Mouse (Mus musculus): ENCODE measurements around the gene Rbm33.

Rbm33 gene

DNA sequence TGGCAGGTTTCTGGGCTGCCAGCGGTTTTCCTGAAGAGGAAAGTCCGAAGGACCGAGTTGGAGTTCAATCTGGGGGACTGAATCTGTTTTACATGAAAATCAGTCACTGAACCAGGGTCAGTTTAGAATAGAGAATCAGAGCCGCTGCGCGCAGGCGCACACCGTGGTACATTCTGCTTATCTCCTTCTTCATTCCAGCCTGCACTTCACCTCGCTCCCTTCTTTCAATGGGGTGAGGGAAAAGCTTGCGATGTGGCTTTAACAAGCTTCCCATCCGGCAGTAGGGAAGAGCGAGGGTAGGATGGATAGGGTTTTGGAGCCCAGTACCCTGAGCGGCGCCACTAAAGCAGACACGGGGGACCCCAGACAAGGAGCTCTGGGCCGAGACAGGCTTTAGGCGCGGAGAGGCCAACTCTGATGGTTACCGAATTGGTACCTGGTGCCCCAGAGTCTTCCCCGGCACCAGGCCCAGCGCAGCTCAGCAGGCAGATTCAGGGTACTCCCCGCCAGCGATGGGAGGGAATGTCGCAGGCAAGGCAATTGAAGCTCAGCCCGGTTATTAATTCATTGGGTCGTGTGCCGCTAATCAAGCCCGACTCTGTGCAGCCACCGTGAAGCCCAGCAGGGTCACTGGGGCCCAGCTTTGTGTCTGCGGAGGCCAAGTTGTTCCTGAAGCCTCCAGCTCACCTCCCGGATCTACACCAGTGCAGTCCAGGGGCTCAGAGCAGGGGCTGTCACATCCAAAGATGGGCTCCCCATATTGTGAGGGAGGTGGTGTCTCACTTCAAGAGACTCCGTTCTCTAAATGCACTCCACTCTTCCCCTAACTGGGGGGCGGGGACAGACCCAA, 146.0 kb downstream of the Rbm33 start:
- no peak for DNase-seq (ENCODE audit: low spot score in 2 of 2)

- no peak for DNase-seq (ENCODE audit: low spot score in 2 of 2)
Measured at GRCm38 (mm10) chr5:28463656-28464055, 146.7 kb downstream of the Rbm33 start.

DNA sequence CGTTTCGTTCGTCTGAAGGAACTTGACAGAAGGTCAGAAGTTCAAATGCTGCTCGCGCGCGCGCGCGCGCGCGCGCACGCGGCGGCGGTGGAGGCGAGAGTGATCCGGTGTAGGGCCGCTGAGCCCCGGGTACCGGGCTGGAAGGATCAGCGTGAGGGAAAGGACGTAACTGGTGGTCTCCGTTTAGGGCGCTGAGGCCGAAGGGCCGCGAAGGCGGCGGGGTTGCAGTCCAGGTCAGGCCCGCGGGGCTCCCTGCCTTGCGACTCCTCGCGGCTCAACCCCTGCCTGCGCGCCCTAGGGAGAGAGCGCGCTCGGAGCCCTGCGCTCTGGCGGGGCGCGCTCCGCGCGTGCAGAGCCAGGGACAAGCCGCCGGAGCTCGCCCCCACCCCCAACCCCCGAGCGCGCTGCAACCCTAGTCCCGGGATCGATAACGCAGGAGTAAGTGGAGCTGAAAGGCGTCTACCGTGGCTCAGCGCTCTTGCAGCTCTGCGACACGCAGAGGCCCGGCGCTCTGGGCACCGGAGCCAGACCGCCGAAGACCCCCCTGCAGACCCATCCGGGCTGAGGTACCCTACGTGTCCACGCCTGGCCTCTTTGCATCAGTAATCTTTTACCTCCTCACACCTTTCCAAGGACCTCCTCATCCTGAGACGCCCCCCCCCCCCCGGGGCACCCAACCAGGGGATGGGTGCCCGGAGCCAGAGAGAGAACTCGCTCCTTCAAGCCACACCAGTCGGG, 147.6 kb downstream of the Rbm33 start:
- peak in 1 of 2 experiments; percentile 42 for DNase-seq (ENCODE audit: low spot score in 2 of 2)

DNA sequence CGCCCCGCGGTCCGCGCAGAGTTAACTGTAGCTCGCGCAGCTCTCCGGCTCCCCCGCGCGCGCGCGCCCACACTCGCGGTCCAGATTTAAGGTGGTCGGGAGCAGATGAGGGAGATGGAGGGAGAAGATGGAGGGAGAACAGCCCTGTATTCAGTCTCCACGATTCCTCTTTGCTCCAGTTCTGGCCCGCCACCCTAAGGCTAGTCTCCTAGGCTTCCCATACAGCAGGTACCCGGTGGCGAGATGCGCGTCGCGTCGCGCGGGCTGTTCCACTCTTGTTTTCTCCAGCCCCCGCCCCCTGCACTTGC, 148.1 kb downstream of the Rbm33 start:
- peak; percentile 73 for DNase-seq (ENCODE audit: low spot score in 2 of 2)

DNA sequence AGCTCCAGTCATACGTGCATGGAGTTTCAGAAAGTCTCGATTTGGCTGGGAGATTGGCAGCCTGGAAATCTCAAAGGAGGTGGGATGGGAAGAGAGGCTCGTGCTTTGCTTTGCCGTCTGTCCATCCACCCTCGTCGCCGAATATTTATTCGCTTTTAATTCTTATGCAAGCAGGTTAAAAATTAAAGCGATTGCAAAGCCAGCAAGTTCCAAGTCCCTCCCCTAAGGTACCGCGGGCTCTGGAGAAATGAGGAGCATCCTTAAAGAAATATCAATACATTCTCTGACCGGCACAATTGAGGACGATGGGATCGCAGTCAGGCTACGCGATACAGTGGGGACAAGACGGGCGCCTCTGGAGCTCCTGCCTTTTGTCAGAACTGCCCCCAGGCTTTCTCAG, 148.6 kb downstream of the Rbm33 start:
- DNase-seq (ENCODE audit: low spot score in 2 of 2) = peak in 1 of 2 experiments; percentile 17

GRCm38 (mm10) chr5:28466351-28466750, 149.4 kb downstream of the Rbm33 start:
- DNase-seq (ENCODE audit: low spot score in 2 of 2) = no peak

DNA sequence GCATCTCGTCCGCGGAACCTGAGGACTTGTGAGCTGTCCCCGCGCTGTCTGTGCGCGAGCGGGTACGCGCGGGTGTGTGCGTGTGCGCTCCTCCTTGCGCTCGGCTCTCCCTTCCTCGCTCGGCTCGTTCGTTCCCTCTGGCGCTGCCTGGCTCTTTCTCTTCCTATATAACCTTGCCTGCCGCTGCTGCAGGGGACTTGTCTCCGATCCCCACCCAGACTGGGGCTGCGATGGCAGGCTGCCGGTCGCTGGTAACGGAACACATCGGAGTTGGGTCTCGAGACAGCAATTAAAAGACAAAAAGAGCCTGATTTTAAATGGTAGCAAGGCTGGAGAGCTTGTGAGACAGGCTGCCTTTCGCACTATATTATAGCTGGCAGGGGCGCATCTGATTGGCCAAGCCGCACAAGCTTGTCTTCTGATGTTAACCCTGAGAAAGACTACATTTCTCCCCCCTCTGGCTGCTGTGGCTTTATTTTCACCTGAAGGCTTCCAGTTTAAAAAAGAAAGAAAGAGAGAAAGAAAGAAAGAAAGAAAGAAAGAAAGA, 149.9 kb downstream of the Rbm33 start, which contains the start of gene Shh:
TSS of gene Shh (minus strand) at position 497 of the 547 bp plus-strand sequence.
- DNase-seq (ENCODE audit: low spot score in 2 of 2) = peak; percentile 62 to 72

All from right cerebral cortex, adult 2 months (tissue).